Mouse (Mus musculus): ENCODE measurements around the gene Ptpra.

GRCm38 (mm10) chr2:130496931-130497330 is 46.9 kb downstream of the Ptpra start:
- TF ChIP-seq POLR2A (IDR thresholded peaks at IDR 0.05; ENCODE audit: insufficient read depth, low read length) (no peak), CTCF (IDR thresholded peaks at IDR 0.05; ENCODE audit: low read depth, low read length) (no peak)

Data from ES-Bruce4 (cell line).